Mouse (Mus musculus): ENCODE measurements at regions not wholly inside any gene's neighbourhood (a gene's known extent, or its start where the extent isn't known, plus 50 kb on each side); places are given as distances from the start of the nearest gene placed in this dataset.

DNA sequence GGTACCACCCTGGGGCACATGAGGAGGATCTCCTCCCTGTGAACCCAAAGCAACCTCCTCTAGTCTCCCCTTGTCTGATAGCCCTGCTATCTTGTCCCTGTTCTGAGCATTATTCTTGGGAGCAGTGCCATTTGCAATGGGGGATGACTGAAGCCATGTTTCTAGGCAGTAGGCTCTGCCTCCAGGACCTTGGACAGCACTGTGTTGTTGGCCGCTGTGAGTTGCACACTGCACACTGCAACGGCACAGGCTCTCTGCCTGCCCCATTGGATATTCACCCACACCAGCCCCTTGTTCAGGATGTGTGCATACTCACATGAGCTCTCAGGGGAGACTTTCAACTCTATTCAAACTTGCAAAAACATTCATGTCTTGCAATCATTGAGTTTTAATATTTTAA, 304.8 kb downstream of the Cdh26 start:
- no peaks in the 10 kb centered on the region for H3K36me3 ChIP-seq (ENCODE audit: control insufficient read depth, insufficient read depth, low read length)
- H3K9ac ChIP-seq (ENCODE audit: low read depth, low read length, severe bottlenecking): no peak overlapping the region
- no peak overlapping the region for H3K4me2 ChIP-seq (replicated peaks; ENCODE audit: low read depth, low read length, severe bottlenecking)
- H3K9me3 ChIP-seq (ENCODE audit: control insufficient read depth, low read length): no peaks in the 10 kb centered on the region
- no peak overlapping the region for H3K27ac ChIP-seq (replicated peaks; ENCODE audit: low read depth, low read length)
- 3% methylated on average over 2 of the region's 2 CpGs for WGBS
- H3K4me3 ChIP-seq (replicated peaks; ENCODE audit: low read length): no peak overlapping the region
- no peaks in the 10 kb centered on the region for H3K27me3 ChIP-seq (ENCODE audit: control insufficient read depth, insufficient read depth, low read length)
- no peaks in the 10 kb centered on the region for H3K4me1 ChIP-seq (ENCODE audit: control insufficient read depth, insufficient read depth, low read length)
- TF ChIP-seq POLR2A (IDR thresholded peaks at IDR 0.05; ENCODE audit: borderline replicate concordance, extremely low read depth, insufficient read depth, insufficient read length): no peak
- no peak for ATAC-seq (ENCODE audit: low FRiP score, low read depth)
- DNase-seq (ENCODE audit: low spot score): peak; percentile 79

DNA sequence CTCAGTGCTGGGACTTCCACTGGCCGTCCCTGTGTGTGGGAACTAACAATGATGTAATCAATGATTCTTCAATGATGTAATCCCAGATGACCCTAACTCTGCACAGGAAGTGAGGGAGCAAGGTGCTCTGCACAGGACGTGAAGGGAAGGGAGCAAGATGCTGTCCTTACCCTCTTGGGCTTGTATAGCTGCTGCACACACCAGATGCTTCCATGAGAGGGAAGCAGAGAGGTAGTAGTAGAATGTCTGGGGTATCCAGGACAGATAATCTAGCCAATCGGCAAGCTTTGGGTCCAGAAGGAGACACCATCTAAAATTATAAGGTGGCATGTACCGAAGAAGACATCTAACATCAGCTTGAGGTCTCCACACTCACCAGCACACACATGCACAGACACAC, 314.3 kb downstream of the Cdh26 start:
- 72% methylated on average over 4 of the region's 4 CpGs for WGBS
- no peaks in the 10 kb centered on the region for H3K27me3 ChIP-seq (ENCODE audit: control insufficient read depth, insufficient read depth, low read length)
- TF ChIP-seq POLR2A (IDR thresholded peaks at IDR 0.05; ENCODE audit: borderline replicate concordance, extremely low read depth, insufficient read depth, insufficient read length): no peak
- H3K9me3 ChIP-seq (ENCODE audit: control insufficient read depth, low read length): no peaks in the 10 kb centered on the region
- H3K36me3 ChIP-seq (ENCODE audit: control insufficient read depth, insufficient read depth, low read length): no peaks in the 10 kb centered on the region
- H3K27ac ChIP-seq (replicated peaks; ENCODE audit: low read depth, low read length): no peak overlapping the region
- DNase-seq (ENCODE audit: low spot score): no peak
- no peak overlapping the region for H3K4me3 ChIP-seq (replicated peaks; ENCODE audit: low read length)
- no peak for ATAC-seq (ENCODE audit: low FRiP score, low read depth)
- no peaks in the 10 kb centered on the region for H3K4me1 ChIP-seq (ENCODE audit: control insufficient read depth, insufficient read depth, low read length)
- H3K4me2 ChIP-seq (replicated peaks; ENCODE audit: low read depth, low read length, severe bottlenecking): no peak overlapping the region
- H3K9ac ChIP-seq (ENCODE audit: low read depth, low read length, severe bottlenecking): no peak overlapping the region

DNA sequence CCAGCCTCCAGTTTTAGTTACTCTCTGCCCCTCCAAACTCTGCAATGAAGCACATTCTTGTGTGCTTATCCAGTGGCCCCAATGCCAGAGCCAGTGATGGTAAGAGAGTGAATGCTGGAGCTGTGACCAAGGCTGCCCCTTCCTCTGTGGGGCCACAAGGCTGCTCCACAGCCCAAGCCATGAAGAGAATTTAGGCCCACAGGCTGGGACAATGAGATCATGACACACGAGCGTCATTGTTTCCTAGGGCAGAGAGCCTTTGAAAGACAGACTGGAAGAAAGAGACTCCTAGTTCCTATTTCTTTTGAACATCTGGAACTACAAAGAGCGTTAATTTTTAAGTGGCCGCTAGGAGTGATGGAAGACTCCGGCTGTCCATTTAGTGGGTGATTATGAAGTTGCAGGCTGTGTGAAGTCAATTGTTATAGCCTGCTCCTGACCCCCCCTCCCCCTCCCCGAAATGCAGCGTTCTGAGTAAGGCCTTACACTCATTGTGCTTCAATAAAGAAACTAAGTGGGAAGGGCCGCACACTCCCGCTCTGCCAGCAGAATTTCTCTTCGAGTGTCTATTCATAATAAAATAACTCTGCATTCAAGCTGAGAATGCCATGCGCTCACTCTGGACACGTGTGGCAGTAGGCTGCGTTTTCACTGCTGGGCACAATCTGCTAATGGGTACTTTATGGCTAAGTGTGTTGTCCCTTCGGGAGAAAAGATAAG, 315.1 kb downstream of the Cdh26 start:
- Histone ChIP-seq H3K4me2 (replicated peaks; ENCODE audit: low read depth, low read length, severe bottlenecking) (no peak overlapping the region), H3K9me3 (ENCODE audit: control insufficient read depth, low read length) (no peaks in the 10 kb centered on the region), H3K27me3 (ENCODE audit: control insufficient read depth, insufficient read depth, low read length) (no peaks in the 10 kb centered on the region), H3K36me3 (ENCODE audit: control insufficient read depth, insufficient read depth, low read length) (no peaks in the 10 kb centered on the region), H3K27ac (replicated peaks; ENCODE audit: low read depth, low read length) (no peak overlapping the region), H3K4me1 (ENCODE audit: control insufficient read depth, insufficient read depth, low read length) (no peaks in the 10 kb centered on the region), H3K9ac (ENCODE audit: low read depth, low read length, severe bottlenecking) (no peak overlapping the region), H3K4me3 (replicated peaks; ENCODE audit: low read length) (no peak overlapping the region)
- ATAC-seq (ENCODE audit: low FRiP score, low read depth) (no peak), DNase-seq (ENCODE audit: low spot score) (no peak)
- WGBS: 43% methylated on average over 14 of the region's 14 CpGs
- TF ChIP-seq POLR2A (IDR thresholded peaks at IDR 0.05; ENCODE audit: borderline replicate concordance, extremely low read depth, insufficient read depth, insufficient read length): no peak

DNA sequence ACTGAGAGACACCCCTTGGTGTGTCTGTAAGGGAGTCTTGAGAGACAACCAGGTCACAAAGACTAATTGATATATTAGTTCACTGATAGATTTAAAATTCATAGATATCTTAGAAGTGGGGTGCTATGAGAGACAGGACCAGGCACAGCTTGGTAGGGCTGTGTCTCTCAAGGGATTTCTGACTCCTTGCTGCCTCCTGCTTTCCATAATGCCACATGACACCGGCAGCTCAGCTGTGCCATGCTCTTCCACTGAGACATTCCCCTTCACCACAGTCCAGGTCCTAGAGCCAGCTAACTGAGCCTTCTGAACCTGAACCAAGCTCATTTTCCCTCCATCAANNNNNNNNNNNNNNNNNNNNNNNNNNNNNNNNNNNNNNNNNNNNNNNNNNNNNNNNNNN, 320.9 kb downstream of the Cdh26 start:
- DNase-seq (ENCODE audit: low spot score): no peak
- H3K4me3 ChIP-seq (replicated peaks; ENCODE audit: low read length): no peak overlapping the region
- ATAC-seq (ENCODE audit: low FRiP score, low read depth): no peak
- no peaks in the 10 kb centered on the region; the same call in 1 of the 2 replicates for H3K4me1 ChIP-seq (ENCODE audit: control insufficient read depth, insufficient read depth, low read length)
- WGBS: 76% methylated on average over 1 of the region's 1 CpGs
- H3K27ac ChIP-seq (replicated peaks; ENCODE audit: low read depth, low read length): no peak overlapping the region
- no peak overlapping the region for H3K4me2 ChIP-seq (replicated peaks; ENCODE audit: low read depth, low read length, severe bottlenecking)
- TF ChIP-seq POLR2A (IDR thresholded peaks at IDR 0.05; ENCODE audit: borderline replicate concordance, extremely low read depth, insufficient read depth, insufficient read length): no peak
- no peaks in the 10 kb centered on the region for H3K36me3 ChIP-seq (ENCODE audit: control insufficient read depth, insufficient read depth, low read length)
- no peaks in the 10 kb centered on the region for H3K9me3 ChIP-seq (ENCODE audit: control insufficient read depth, low read length)
- H3K27me3 ChIP-seq (ENCODE audit: control insufficient read depth, insufficient read depth, low read length): no peaks in the 10 kb centered on the region
- H3K9ac ChIP-seq (ENCODE audit: low read depth, low read length, severe bottlenecking): no peak overlapping the region

DNA sequence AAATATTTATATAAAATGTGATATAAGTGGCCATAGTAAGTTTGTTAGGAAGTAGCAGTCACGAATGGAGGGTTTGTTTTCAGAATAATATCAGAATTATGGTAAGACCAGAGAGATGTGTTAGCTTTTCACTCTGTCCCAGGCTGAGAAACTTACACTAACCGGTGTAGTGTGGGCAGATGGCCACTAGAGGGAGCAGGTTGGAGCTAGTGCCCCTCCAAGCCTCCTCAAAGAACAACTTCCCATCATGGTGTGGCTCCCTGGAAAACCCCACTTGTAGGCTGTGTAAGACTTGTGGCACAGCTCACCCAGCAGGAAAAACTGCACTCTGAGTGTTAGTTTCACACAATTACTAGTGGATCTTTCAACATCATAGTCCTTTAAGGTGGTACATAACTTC, 328.0 kb downstream of the Cdh26 start:
- TF ChIP-seq POLR2A (IDR thresholded peaks at IDR 0.05; ENCODE audit: borderline replicate concordance, extremely low read depth, insufficient read depth, insufficient read length): no peak
- Histone ChIP-seq H3K27me3 (ENCODE audit: control insufficient read depth, insufficient read depth, low read length) (no peaks in the 10 kb centered on the region), H3K4me3 (replicated peaks; ENCODE audit: low read length) (no peak overlapping the region), H3K36me3 (ENCODE audit: control insufficient read depth, insufficient read depth, low read length) (no peaks in the 10 kb centered on the region), H3K9me3 (ENCODE audit: control insufficient read depth, low read length) (no peaks in the 10 kb centered on the region), H3K4me1 (ENCODE audit: control insufficient read depth, insufficient read depth, low read length) (no peaks in the 10 kb centered on the region; the same call in 1 of the 2 replicates), H3K9ac (ENCODE audit: low read depth, low read length, severe bottlenecking) (no peak overlapping the region), H3K4me2 (replicated peaks; ENCODE audit: low read depth, low read length, severe bottlenecking) (no peak overlapping the region), H3K27ac (replicated peaks; ENCODE audit: low read depth, low read length) (no peak overlapping the region)
- 3% methylated on average over 2 of the region's 2 CpGs for WGBS
- ATAC-seq (ENCODE audit: low FRiP score, low read depth) (0 out of 2 replicates have a peak, but pooled peaks have one; percentile 60), DNase-seq (ENCODE audit: low spot score) (peak; percentile 58)

Measured in limb, embryonic 14.5 days (tissue).